Mouse (Mus musculus) liver, postnatal 0 days (tissue): ENCODE results near the gene Gtse1.

Experiments used
- CTCF ChIP-seq: sonication (generic); IDR thresholded peaks from 2 replicates; pipeline ENCODE4 v1.5.1; 2016; ENCODE audit warnings: antibody characterized with exemption, low read depth
- EP300 ChIP-seq: IDR thresholded peaks from 2 replicates; pipeline ENCODE4 v1.6.1; 2016; ENCODE audit warnings: antibody characterized with exemption, low read depth, mild to moderate bottlenecking

DNA sequence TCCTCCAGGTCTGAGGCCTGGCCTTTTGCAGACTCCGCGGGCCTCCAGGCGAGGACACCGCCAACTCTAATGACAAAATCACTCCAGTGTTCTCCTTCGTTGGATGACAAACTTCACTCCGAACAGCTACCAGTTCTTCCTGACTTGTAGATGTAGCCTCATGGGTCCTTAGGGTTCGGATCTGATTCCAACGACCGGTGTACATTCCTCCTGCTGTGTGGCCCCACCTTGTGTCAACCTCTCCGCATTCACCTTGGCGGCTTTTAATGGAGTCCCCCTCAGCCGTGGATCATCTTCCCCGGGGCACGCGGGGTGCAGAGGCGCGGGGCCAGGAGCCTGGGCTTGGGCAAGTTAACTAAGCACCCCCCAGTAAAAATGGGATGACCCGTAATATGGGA, 20.0 kb downstream of the Gtse1 start:
- no peak for TF ChIP-seq EP300
- TF ChIP-seq CTCF, result no peak; the same call in 1 of the 2 replicates
